Mouse (Mus musculus) limb, embryonic 11.5 days (tissue): ENCODE data around the gene Dst. TPM values are rescaled to one million over a fixed set of nuclear protein-coding genes. Genes with fewer than 3 reads are reported as not detected.
A peak's percentile ranks its signal among the peaks of the same experiment; 100 is the strongest.

Experiments
- ATAC-seq: fragments of 200-750 bp; cut with Nextera tagmentation; 2 replicates; pipeline ENCODE4 v1.8.0; 2017; ENCODE audit warnings: low read depth; ENCODE audit not compliant: insufficient number of reproducible peaks, low FRiP score, low TSS enrichment
- DNase-seq: peaks from one replicate; pipeline ENCODE4 v3.0.0-alpha.2; 2015; ENCODE audit warnings: low spot score
- H3K27ac ChIP-seq: fragments of 300-500 bp; sonication (generic); replicated peaks from 2 replicates; pipeline ENCODE4 v1.5.1; 2014; ENCODE audit warnings: low read depth, mild to moderate bottlenecking, low read length
- H3K27me3 ChIP-seq: fragments of 300-500 bp; sonication (generic); 2 replicates; pipeline ENCODE4 v1.6.1; 2014; ENCODE audit warnings: mild to moderate bottlenecking, low read length, mixed read lengths; ENCODE audit not compliant: control insufficient read depth, insufficient read depth
- H3K36me3 ChIP-seq: fragments of 300-500 bp; sonication (generic); 2 replicates; pipeline ENCODE4 v1.6.1; 2014; ENCODE audit warnings: mild to moderate bottlenecking, low read length, moderate library complexity, mixed read lengths; ENCODE audit not compliant: control insufficient read depth, insufficient read depth
- H3K4me1 ChIP-seq: fragments of 300-500 bp; sonication (generic); 2 replicates; pipeline ENCODE4 v1.6.1; 2014; ENCODE audit warnings: low read length, mixed read lengths; ENCODE audit not compliant: control insufficient read depth, insufficient read depth
- H3K4me2 ChIP-seq: fragments of 300-500 bp; sonication (generic); 2 replicates; pipeline ENCODE4 v1.6.1; 2014; ENCODE audit warnings: low read depth, mild to moderate bottlenecking, moderate library complexity; ENCODE audit not compliant: severe bottlenecking
- H3K4me3 ChIP-seq: fragments of 300-500 bp; sonication (generic); 2 replicates; pipeline ENCODE4 v1.5.1; 2014; ENCODE audit warnings: low read depth, low read length
- H3K9ac ChIP-seq: fragments of 300-500 bp; sonication (generic); 2 replicates; pipeline ENCODE4 v1.6.1; 2014; ENCODE audit warnings: mild to moderate bottlenecking, low read length
- H3K9me3 ChIP-seq: fragments of 300-500 bp; sonication (generic); 2 replicates; pipeline ENCODE4 v1.6.1; 2016; ENCODE audit warnings: low read length; ENCODE audit not compliant: control insufficient read depth
- WGBS: fragments of 180-500 bp; shearing (Covaris S2); extraction: QIAGEN DNeasy Blood & Tissue Kit; methylation state at CpG from one replicate; pipeline ENCODE4 v1.1.7; 2014; 5-methylcytosine and 5-hydroxymethylcytosine counted together
- polyA plus RNA-seq: library from polyadenylated mRNA; unstranded; fragments of >200 nt; fragmentation: Nextera tagmentation; extraction: Ambion mirVana; gene quantifications from 2 replicates; pipeline ENCODE4 v1.2.1, GENCODE M21; 2014

Dst gene
- polyA plus RNA-seq, 1 experiment from 2014 or later = 14.7 TPM

DNA sequence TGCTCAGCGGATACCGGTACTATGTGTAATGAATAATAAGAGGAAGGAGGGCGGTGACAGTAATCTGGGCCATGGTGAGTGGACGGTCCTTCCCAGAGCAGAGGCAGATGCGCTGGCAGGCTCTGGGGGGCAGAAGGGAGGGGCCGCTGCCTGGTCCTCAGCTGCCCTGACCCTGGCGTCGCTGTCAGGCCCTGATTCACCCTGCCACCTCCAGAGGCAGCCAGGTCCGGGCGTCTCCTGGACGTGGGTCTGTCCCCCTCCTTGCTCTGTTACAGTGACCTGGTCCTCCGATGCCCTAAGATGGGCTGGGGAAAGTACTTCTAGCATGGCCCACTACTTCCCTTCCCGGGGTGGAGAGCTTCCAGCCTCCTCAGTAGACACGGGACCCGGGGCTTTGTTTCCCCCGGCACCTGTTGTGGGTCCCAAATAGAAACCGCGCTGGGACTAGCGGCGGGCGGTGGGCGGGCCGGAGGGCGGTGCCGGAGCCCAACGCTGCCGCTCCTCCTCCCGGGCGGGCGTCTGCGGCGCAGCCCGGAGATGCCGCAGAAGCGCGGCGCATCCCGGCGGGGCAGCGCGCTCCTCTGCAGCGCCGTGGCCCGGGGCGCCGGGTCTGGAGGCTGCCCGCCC lies 103.1 kb downstream of the Dst start:
- no peaks in the 10 kb centered on the region for H3K36me3 ChIP-seq
- H3K4me3 ChIP-seq = peak overlapping the region; percentile 77
- H3K27ac ChIP-seq = no peak overlapping the region
- H3K9me3 ChIP-seq = no peaks in the 10 kb centered on the region
- H3K4me2 ChIP-seq = peak overlapping the region; percentile 98
- 1% methylated on average over 41 of the region's 47 CpGs for WGBS
- DNase-seq (peak; percentile 68), ATAC-seq (peak; percentile 59)
- peaks cover 13% of the 10 kb centered on the region for H3K4me1 ChIP-seq
- peak overlapping the region; percentile 78 for H3K9ac ChIP-seq
- H3K27me3 ChIP-seq = no peaks in the 10 kb centered on the region

GRCm38 (mm10) chr1:34011821-34012271 lies 103.8 kb downstream of the Dst start:
- Histone ChIP-seq H3K4me3 (peak overlapping the region; percentile 77), H3K4me2 (peak overlapping the region; percentile 98), H3K9me3 (no peaks in the 10 kb centered on the region), H3K9ac (peak overlapping the region; percentile 78), H3K36me3 (no peaks in the 10 kb centered on the region), H3K27ac (no peak overlapping the region), H3K27me3 (no peaks in the 10 kb centered on the region), H3K4me1 (peaks cover 8% of the 10 kb centered on the region)
- DNase-seq = peak; percentile 48
- under 1% methylated on average over 16 of the region's 16 CpGs for WGBS
- ATAC-seq = peak; percentile 58; the same call in 1 of the 2 replicates

DNA sequence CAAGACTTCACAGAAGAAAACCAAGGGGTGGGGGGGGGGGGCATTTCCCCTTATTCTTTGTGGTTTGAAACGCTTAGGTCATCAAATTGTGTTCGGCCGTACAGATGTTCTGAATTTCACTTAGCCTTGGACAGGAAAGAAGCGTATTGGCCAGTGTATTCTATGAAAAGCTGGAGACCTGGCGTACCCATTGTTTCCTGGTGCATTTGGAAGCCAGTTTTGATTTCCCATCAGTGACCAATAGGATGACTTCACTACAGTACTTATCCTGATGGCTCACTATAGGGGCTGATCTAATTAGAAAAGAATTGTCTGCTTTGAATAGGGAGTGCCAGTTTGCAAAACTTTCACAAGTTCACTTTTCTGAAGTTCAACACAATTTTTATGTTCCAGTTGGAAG lies 105.5 kb downstream of the Dst start:
- no peak overlapping the region for H3K9ac ChIP-seq
- no peaks in the 10 kb centered on the region for H3K27me3 ChIP-seq
- DNase-seq (no peak), ATAC-seq (no peak)
- H3K4me3 ChIP-seq = no peak overlapping the region
- no peak overlapping the region for H3K4me2 ChIP-seq
- no peaks in the 10 kb centered on the region; the same call in 1 of the 2 replicates for H3K4me1 ChIP-seq
- no peaks in the 10 kb centered on the region for H3K9me3 ChIP-seq
- WGBS = 83% methylated on average over 5 of the region's 5 CpGs
- H3K27ac ChIP-seq = no peak overlapping the region
- no peaks in the 10 kb centered on the region for H3K36me3 ChIP-seq

DNA sequence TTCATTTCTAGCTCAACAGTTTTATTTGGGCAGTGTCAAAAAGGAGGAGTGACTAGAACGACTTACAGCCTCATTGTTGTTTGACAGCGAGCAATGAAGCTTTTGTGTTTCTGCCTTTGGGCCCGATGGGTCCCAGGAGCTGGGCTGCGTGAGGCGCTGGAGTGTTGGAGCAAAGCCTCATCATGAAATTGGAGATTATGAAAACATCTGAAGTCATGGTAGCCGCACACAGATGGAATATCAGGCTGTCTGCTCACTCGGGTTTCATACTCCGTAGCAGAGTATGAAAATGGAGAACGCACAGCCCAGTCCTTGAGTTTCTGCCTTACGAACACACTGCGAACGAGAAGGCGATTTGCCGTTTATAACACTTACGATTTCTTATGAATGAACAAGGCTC lies 108.8 kb downstream of the Dst start:
- H3K36me3 ChIP-seq = no peaks in the 10 kb centered on the region
- no peak for ATAC-seq
- no peaks in the 10 kb centered on the region for H3K27me3 ChIP-seq
- peaks cover 10% of the 10 kb centered on the region; the same call in 1 of the 2 replicates for H3K4me1 ChIP-seq
- no peak overlapping the region for H3K27ac ChIP-seq
- DNase-seq = no peak
- no peak overlapping the region for H3K9ac ChIP-seq
- WGBS = 88% methylated on average over 15 of the region's 15 CpGs
- no peak overlapping the region for H3K4me2 ChIP-seq
- H3K9me3 ChIP-seq = no peaks in the 10 kb centered on the region
- no peak overlapping the region for H3K4me3 ChIP-seq

DNA sequence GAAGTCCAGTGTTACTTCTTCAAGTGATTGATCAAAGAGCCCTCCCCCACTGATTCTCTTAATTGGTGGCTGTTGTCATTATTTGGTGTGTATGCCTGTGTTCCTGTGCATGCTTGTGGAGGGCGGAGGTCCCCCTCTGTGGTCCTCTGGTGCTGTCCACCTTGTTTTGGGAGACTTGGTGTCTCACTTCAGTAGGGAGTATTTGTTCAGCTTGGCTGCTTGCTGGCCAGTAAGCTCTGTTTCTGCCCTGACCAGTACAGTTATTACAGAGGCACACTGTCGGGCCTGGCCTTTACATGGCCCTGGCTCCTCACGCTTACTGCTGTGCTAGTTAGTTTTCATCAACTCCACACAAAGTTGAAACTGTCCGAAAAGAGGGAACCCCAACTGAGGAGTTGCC lies 109.3 kb downstream of the Dst start:
- no peak overlapping the region for H3K4me2 ChIP-seq
- no peak overlapping the region for H3K4me3 ChIP-seq
- no peaks in the 10 kb centered on the region for H3K36me3 ChIP-seq
- DNase-seq (no peak), ATAC-seq (no peak)
- H3K9ac ChIP-seq = no peak overlapping the region
- H3K27me3 ChIP-seq = no peaks in the 10 kb centered on the region
- WGBS = 91% methylated on average over 4 of the region's 4 CpGs
- H3K27ac ChIP-seq = no peak overlapping the region
- H3K9me3 ChIP-seq = no peaks in the 10 kb centered on the region
- H3K4me1 ChIP-seq = peaks cover 10% of the 10 kb centered on the region; the same call in 1 of the 2 replicates

GRCm38 (mm10) chr1:34020599-34020998 lies 112.6 kb downstream of the Dst start:
- no peak overlapping the region for H3K4me2 ChIP-seq
- H3K27ac ChIP-seq = 0 out of 2 replicates have a peak overlapping the region, but pooled peaks have one; percentile 1
- H3K36me3 ChIP-seq = no peaks in the 10 kb centered on the region
- no peak overlapping the region for H3K9ac ChIP-seq
- DNase-seq = no peak
- H3K9me3 ChIP-seq = no peaks in the 10 kb centered on the region
- 71% methylated on average over 6 of the region's 6 CpGs for WGBS
- ATAC-seq = 0 out of 2 replicates have a peak, but pooled peaks have one; percentile 29
- no peak overlapping the region for H3K4me3 ChIP-seq
- H3K4me1 ChIP-seq = peaks cover 12% of the 10 kb centered on the region; the same call in 1 of the 2 replicates
- H3K27me3 ChIP-seq = no peaks in the 10 kb centered on the region

GRCm38 (mm10) chr1:34021574-34021973 lies 113.5 kb downstream of the Dst start:
- DNase-seq = no peak
- no peaks in the 10 kb centered on the region for H3K36me3 ChIP-seq
- no peak overlapping the region for H3K4me2 ChIP-seq
- peaks cover 12% of the 10 kb centered on the region; the same call in 1 of the 2 replicates for H3K4me1 ChIP-seq
- H3K4me3 ChIP-seq = no peak overlapping the region
- H3K27me3 ChIP-seq = no peaks in the 10 kb centered on the region
- 80% methylated on average over 2 of the region's 2 CpGs for WGBS
- H3K9me3 ChIP-seq = no peaks in the 10 kb centered on the region
- no peak overlapping the region for H3K27ac ChIP-seq
- ATAC-seq = no peak
- no peak overlapping the region for H3K9ac ChIP-seq

- H3K9me3 ChIP-seq = no peaks in the 10 kb centered on the region
- H3K9ac ChIP-seq = no peak overlapping the region
- no peak overlapping the region for H3K27ac ChIP-seq
- DNase-seq (no peak), ATAC-seq (no peak)
- no peak overlapping the region for H3K4me3 ChIP-seq
- H3K4me2 ChIP-seq = no peak overlapping the region
- no peaks in the 10 kb centered on the region for H3K36me3 ChIP-seq
- WGBS = 80% methylated on average over 9 of the region's 9 CpGs
- H3K27me3 ChIP-seq = no peaks in the 10 kb centered on the region
- peaks cover 12% of the 10 kb centered on the region; the same call in 1 of the 2 replicates for H3K4me1 ChIP-seq
Observed at GRCm38 (mm10) chr1:34023154-34023553, 115.1 kb downstream of the Dst start.
